Mouse (Mus musculus) inflammation-experienced regulatory T-cells, adult 6 months (primary cell): ENCODE measurements around the gene H2-Ke6. TPM values are rescaled to one million over a fixed set of nuclear protein-coding genes. Genes with fewer than 3 reads are reported as not detected.
"Not testable (repeated sequence)": the region's sequence is repeated elsewhere in the genome, so short reads cannot be mapped to it uniquely, and the experiment has no call there.

Experiments
- ATAC-seq: one replicate; pipeline ENCODE4 v1.8.0; 2017
- polyA plus RNA-seq, 3 experiments: library from polyadenylated mRNA; unstranded; fragments of 100-300 nt; shearing (Covaris generic); gene quantifications; one replicate each; pipeline ENCODE4 v1.2.1; 2017

H2-Ke6 gene
- polyA plus RNA-seq, 3 experiments from 2014 or later: 28.0 to 31.5 (median 30.7) TPM

- ATAC-seq: no peak
Measured at GRCm38 (mm10) chr17:34029150-34029889, 1.5 kb upstream of the H2-Ke6 start.

GRCm38 (mm10) chr17:34028501-34029149, 765 bp upstream of the H2-Ke6 start:
- no peak for ATAC-seq

GRCm38 (mm10) chr17:34026917-34027655, 774 bp downstream of the H2-Ke6 start:
- ATAC-seq: peak; percentile 58

- ATAC-seq: no peak
Measured at GRCm38 (mm10) chr17:34026221-34026620, 1.6 kb downstream of the H2-Ke6 start.

GRCm38 (mm10) chr17:34025756-34026151, 2.1 kb downstream of the H2-Ke6 start:
- no peak for ATAC-seq

- ATAC-seq: peak; percentile 5
Measured at GRCm38 (mm10) chr17:34024861-34025755, 2.8 kb downstream of the H2-Ke6 start.

- ATAC-seq: peak; percentile 44
Measured at GRCm38 (mm10) chr17:34024317-34024821, 3.5 kb downstream of the H2-Ke6 start, which contains the start of gene Ring1. Gene Ring1 (minus strand): TSS chr17:34024680.

GRCm38 (mm10) chr17:34023678-34024077, 4.2 kb downstream of the H2-Ke6 start:
- ATAC-seq: no peak

- no peak for ATAC-seq
Measured at GRCm38 (mm10) chr17:34022987-34023386, 4.9 kb downstream of the H2-Ke6 start.

- no peak for ATAC-seq
Measured at GRCm38 (mm10) chr17:34022414-34022783, 5.5 kb downstream of the H2-Ke6 start.

GRCm38 (mm10) chr17:34021539-34022413, 6.1 kb downstream of the H2-Ke6 start:
- ATAC-seq: no peak

GRCm38 (mm10) chr17:34013436-34013835, 14.4 kb downstream of the H2-Ke6 start:
- no peak for ATAC-seq

- ATAC-seq: no peak
Measured at GRCm38 (mm10) chr17:34010156-34010555, 17.7 kb downstream of the H2-Ke6 start.

GRCm38 (mm10) chr17:34006570-34006969, 21.3 kb downstream of the H2-Ke6 start:
- no peak for ATAC-seq

- ATAC-seq: no peak
Measured at GRCm38 (mm10) chr17:34003426-34003825, 24.4 kb downstream of the H2-Ke6 start.

GRCm38 (mm10) chr17:34000796-34001195, 27.1 kb downstream of the H2-Ke6 start:
- ATAC-seq: not testable (repeated sequence)

- peak; percentile 92 for ATAC-seq
Measured at GRCm38 (mm10) chr17:34000150-34000537, 27.7 kb downstream of the H2-Ke6 start, which contains the start of gene H2-K1. Gene H2-K1 (minus strand): TSS chr17:34000347.

- no peak for ATAC-seq
Measured at GRCm38 (mm10) chr17:33999341-34000149, 28.3 kb downstream of the H2-Ke6 start.

GRCm38 (mm10) chr17:33998697-33999096, 29.2 kb downstream of the H2-Ke6 start:
- not testable (repeated sequence) for ATAC-seq

GRCm38 (mm10) chr17:33997025-33997424, 30.8 kb downstream of the H2-Ke6 start:
- ATAC-seq: not testable (repeated sequence)
